Mouse (Mus musculus) left cerebral cortex, postnatal 4 days (tissue): Measurements from ENCODE around the gene C2cd5. TPM values are rescaled to one million over a fixed set of nuclear protein-coding genes. Genes with fewer than 3 reads are reported as not detected.
A peak's percentile ranks its signal among the peaks of the same experiment; 100 is the strongest.
"Not testable (repeated sequence)": the region's sequence is repeated elsewhere in the genome, so short reads cannot be mapped to it uniquely, and the experiment has no call there.

Experiments used
- DNase-seq: peaks from one replicate; pipeline ENCODE4 v3.0.0-alpha.2; 2022
- intact Hi-C: fragments of 180-260 bp; cut with DNase I; formaldehyde crosslinking; loops from one replicate; pipeline ENCODE4 v1.15.1; 2025
- total RNA-seq, 2 experiments: library from RNA; stranded (reverse); gene quantifications; 2 replicates each; pipeline ENCODE4 v1.2.3; 2021

Gene C2cd5
- total RNA-seq, 2 experiments from 2014 or later = 82.9 to 84.7 TPM

DNA sequence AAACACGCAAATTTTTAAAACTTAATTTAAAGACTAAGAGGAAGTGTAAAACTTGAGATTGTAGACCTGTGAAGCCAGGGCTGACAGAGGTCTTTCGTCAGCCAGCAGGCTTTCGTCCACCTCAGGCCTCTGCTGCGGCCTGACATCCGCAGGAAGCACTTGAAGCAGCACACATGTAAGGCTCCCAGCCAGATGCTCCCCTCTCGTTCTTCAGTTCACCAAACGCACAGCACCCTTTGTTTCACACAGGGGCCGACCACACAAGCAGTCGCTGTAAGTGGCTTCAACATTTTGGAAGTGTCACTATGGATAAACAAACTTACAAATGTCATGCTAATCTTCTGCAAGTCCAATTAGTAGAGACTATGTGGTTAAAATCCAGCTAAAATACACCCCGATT, 72.5 kb downstream of the C2cd5 start:
- no peak for DNase-seq
- intact Hi-C loops = loop anchor here (2.0 kb wide), 1 partner anchor 249 kb away; no protein-coding TSS in a partner anchor

DNA sequence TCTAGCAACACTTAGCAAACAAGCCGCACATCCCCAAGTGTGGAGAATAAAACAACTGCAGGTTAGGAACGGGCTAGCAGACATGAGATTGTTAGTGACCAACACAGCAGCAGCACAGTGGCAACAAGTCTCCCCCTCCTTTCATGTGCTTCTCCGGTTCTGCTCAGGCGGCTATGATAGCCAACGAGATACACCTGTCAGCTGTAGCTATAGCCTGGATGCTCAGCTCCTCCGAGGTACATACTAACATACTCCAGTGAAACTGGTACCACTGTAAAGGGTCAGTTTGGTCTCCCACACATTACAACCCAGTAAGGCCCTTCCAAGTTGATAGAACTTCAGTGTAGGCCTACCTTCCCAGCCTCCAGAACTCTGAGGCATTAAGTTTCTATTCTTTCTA, 76.2 kb downstream of the C2cd5 start:
- no peak for DNase-seq
- intact Hi-C loops = no loop called here

DNA sequence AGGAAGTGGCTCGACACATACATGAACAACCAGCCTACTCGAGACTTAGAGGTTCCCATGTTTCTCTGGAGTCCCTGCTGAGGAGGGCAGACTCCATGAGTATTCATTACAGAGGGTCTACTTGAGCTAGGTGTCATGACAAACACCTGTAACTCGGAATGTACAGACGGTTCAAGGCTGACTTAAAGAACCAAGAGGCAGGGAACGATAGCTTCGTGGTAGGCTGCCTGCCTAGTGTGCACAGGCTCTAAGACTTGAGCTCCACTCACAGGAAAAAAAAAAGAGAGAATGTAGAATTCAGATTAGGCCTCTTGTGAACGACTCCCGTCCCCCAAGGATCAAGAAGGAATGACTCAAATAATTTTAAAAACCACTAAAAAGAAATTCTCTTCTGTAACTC, 78.2 kb downstream of the C2cd5 start:
- no peak for DNase-seq
- intact Hi-C loops = no loop called here

DNA sequence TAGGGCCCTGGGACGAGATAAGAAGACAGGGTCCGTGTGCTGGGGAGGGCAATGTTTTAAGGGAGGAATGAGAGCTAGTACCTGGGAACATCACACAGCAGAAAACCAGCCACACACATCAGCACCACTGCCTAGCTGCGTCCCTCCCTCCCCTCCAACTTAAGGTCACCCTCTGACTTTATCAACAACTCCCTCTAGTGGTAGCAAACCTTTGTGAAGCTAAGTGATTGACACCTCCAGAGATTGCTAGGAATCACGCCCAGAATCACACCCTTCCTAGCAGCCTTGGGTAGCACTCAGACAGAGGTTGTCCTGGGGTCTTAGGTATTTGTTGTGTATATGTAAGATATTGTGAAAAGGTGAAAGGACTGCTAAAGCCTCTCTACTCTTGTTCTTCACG, 79.3 kb downstream of the C2cd5 start:
- DNase-seq = no peak
- intact Hi-C loops = no loop called here

DNA sequence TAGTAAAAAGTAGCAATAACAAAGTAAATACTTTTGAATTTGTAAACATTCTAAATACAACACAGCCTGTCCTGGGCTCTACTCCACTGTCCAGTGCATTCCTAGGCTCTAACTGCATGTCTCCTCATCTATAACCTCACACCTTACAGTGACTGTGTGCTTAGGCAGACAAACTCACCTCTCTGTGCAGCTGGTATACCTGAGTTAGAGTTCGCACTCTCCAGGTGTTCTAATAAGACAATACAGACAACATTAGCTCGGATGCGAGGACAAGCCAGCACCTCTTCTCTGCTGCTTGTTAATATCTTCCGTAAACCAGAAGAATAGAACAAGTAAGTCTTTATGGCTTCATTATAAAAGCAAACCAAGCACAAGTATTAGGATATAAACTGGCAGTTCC, 79.8 kb downstream of the C2cd5 start:
- intact Hi-C loops = no loop called here
- DNase-seq = no peak

DNA sequence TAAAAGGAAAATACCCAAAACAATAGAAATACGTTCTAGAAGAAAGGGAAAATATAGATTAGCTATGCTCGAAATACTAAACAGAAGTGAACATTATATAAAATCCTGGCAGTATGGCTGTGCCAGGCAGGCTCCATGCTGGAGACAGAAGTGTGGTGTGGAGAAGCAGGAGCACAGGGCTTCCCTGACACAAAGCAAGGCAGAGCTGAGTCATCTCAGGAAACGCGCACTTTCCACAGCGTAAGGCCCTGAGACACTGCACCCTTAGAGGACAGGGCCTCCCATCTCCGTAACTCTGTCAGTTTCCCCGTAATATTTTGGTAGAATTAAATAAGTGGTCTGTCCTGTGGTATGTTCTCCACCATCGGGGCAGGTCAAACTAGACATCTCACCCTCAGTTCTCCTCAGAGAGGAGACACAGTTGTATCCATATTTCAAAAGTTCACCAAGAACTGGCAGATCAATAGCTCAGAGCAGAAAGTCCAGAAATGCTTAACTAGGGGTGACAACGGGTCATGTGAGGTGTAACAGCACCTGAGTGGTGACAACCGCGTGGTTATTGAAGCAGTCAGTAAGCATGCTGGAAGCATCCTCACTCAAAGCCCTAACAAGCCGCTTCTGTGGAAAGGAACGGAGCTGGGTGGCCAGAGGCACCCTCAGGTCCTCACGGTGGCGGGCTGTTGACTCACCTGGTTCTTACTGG, 87.3 kb downstream of the C2cd5 start:
- intact Hi-C loops = no loop called here
- DNase-seq = no peak

DNA sequence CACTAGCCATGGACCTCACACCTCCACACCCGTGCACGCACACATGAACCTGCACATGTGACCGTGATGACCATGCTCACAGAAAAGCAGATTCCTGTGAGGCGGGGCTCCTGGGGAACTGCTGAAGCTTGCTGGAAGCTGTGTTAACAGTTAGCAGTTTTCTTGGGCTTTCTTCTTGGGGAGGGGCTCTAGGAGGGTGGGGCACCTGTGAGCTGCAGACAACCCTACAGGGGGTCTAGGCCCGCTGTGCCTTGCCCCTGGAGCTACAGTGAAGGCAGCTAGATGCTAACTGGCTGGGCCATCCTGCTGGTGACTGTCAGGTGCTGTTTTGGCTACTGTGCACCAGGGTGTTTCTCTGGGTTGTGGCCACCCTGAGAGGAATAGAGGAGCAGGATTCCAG, 91.1 kb downstream of the C2cd5 start:
- DNase-seq = no peak
- intact Hi-C loops = no loop called here

DNA sequence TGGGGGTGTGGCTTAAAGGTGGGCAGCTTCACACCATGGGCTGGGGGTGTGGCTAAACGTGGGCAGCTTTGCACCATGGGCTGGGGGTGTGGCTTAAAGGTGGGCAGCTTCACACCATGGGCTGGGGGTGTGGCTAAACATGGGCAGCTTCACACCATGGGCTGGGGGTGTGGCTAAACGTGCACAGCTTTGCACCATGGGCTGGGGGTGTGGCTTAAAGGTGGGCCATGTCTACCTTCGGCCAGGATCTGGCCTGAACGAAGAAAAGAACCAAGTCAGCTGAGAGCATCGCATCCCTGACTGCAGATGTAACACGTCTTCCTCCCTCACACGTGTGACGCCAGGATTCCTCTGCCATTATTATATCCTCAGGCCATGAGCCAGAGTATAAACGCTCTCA, 94.7 kb downstream of the C2cd5 start:
- intact Hi-C loops, DNase-seq: not testable (repeated sequence)

DNA sequence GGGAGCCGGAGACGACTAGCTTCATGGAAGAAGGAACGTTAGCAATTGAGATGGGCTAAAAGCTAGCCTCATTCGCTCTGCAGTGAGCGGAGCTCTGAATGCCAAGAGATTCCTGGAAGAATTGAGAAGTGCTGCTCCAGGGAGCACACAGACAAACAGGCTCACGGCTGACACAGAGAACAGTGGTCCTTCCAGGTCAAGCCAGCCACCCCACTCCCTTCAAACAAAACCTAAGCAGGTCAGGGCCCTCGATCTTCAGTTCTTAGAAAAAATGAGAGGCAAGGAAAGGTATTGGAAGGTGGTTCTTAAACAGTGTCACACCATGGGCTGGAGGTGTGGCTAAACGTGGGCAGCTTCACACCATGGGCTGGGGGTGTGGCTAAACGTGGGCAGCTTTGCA, 95.1 kb downstream of the C2cd5 start:
- intact Hi-C loops = no loop called here
- no peak for DNase-seq

DNA sequence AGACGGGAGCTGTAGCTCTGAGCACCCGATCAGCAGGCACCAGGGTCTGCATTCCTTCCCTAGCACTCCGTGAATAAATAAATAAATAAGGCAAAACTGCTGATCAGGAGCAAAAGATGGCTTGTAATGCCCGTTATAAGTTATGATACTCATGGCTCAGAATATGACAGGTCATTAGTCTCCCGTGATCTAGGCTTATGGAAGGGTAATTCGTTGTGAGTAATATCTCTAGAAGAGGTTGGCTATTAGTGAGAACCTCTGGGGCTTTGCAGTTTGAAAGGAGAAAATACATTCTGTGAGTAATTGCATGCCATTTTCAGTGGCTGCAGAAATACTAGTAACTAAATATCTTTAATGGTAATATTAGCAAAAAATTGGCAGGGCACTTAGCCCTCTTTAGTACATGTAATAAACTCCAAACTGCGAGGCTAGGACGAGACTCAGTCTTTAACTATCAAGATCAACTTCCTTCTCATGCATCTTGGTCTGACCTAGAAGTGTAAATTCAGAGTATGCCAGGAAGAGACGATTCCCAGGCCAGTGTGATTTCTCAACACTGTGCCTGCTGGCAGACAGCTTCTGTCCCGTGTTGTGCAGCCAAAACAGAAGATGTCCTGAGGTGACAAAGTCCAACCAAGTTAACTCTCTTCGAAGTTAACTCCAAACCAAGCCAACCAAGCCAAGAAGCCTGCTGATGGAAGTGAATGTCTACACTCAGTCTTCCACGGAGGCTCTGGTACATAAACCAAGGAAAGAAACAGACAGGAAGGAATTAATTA, 101.5 kb downstream of the C2cd5 start:
- intact Hi-C loops = no loop called here
- no peak for DNase-seq

DNA sequence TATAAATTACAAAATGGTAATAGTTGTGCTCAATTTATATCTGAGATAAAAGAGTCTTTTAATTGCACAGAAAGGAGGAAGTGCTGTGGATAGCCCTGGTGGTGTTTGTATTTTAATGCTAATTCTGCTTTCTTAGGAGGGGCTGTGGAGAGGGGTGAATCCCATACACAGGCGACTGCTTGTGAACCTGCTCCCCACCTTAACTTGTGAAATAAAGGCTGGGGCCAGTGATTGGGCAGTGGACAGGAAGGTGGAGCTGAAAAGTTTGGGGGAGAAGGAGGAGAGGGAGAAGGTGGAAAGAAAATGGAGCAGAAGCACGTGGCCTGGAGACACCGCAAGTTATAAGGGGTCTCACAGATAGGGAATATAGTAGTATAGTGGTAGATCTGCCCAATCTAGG, 103.1 kb downstream of the C2cd5 start:
- DNase-seq = no peak
- intact Hi-C loops = no loop called here

DNA sequence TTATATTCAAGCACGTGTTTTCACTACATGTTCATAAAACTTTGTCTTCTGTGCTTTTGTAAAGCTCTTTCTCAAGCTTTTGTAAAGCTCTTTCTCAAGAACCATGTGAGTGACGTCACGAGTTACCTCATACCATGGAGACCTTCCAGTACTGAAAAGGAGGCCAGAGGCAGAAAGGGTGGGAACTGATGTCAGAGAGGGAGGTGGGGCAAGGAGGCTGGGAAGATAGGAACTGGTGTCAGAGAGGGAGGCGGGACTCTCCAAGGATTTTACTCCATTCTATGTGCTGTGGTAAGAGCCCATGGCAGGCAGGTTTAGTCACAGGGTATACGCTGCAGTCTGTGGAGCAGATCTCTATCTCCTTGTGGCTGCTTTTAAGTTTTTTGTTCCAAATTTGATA, 104.4 kb downstream of the C2cd5 start:
- intact Hi-C loops = no loop called here
- no peak for DNase-seq

DNA sequence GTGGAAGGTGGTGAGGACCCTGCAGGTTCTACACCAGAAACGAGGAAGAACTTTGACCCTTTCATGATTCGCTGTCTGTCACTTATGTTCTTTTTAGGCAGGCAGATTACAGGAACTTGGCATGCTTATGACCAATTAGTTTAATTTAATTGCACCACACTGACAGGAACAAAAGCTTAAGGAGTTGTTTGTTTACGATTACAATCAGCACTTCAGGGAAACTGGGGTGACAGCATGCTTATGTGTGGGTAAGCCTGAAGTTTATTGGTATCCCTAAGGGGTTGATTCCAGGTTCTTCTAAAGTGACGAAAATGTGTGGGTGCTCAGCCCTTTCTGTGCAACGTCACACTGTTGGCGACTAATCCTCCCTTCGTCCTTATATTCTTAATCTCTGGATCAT, 105.1 kb downstream of the C2cd5 start:
- DNase-seq = no peak
- intact Hi-C loops = no loop called here

DNA sequence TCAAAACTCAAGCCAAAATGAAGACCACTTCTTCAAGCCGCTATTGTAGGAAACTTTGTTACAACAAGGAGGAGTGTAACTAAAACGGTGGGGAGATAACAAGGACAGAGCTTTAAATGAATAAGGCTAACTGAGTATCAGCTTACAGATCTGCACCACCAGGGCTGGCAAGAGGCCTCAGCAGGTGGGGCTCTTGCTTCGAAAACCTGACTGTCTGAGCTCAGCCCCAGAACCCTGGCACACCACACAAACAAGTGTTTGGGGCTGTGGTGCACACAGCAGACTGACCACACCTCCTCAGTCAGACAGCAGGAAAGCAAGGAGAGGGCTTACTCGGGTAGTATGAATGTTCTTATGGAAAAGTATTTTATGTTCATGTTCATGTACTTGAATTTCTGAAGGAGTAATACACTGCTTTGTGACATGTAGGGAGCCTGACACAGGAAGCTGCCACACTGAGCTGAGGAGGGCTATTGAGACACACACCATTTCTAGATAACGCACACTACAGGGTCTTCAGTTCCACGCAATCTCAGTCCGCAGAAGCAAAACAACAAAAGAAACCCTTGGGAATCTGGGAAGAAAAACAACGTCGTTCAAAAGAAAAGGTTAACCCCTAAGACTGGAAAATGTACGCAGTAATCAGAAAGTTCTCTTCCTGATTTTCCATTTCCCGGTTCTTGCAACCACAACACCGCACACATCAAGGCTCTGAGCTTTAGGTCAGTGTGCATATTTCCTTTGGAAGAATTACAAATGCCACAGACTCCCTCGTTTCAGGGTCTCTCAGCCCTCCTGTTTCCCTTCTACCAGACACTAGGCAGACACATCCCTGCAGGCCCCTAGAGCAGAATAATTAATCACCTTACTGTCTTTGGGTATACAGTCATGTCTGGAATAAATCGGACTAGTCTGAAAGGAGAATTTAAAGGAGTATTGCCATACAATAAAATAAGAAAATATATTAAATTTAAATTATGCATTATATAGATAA, 105.9 kb downstream of the C2cd5 start:
- no peak for DNase-seq
- intact Hi-C loops = no loop called here

DNA sequence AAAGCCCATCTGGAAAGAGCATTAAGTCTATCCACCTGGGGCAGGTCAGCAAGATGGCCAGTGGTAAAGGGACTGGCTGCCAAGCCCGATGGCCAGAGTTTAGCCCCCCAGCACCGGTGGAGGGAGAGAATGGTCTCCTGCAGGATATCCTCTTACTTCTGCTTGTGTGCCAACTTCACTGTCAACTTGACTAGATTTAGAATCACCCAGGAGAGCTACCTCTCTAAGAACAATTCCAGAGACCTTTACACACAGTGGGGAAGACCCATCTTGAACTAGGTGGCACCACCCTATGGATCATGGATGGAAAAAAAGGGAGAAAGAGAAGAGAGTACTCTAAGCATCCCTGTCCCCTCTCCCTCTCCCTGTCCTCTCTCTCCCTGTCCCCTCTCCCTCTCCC, 107.0 kb downstream of the C2cd5 start:
- intact Hi-C loops = no loop called here
- DNase-seq = no peak

DNA sequence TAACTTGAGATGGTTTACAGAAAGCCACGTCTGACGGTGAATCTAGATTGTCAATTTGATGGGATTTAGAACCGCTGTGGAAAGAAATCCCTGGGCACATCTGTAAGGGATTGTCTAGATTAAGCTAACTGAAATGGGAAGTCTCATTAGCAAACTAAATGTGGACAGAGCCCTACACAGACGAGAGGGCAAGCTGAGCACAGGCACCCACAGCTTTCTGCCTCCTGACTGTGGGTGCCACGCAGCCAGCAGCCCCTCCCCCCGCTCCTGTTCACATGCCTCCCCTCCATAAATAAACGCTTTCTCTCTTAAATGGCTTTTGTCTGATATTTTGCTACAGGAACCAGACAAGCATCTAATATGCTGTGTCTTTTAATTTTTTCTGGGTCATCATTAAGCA, 107.8 kb downstream of the C2cd5 start:
- intact Hi-C loops = no loop called here
- DNase-seq = no peak

DNA sequence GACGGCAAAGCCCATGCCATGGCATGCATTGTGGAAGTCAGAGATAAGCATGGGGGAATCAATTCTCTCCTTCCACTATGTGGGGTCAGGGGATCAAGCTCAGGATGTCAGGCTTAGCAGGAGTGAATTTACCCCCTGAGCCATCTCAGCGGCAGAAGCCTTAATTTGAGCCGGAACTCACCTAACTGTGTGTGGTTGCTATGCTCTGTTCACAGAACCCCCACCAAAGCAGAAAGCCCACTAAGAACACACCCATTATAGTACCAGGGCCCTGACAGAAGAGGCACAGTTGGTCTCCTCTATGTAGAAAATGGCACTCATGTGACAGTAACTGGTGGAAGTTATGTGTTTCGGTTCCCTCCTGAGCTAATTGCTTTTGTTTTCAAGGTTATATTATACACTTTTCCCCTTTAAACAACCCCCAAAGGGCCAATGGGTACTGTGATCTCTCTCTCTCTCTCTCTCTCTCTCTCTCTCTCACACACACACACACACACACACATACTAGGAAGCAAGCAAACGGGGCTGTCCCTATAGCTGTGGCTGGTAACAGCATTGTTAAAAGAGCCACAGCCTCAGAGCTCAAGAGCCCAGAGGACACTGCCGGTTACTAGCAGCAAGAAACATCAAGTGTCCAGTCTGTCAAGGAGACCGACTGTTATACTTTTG, 108.4 kb downstream of the C2cd5 start:
- intact Hi-C loops = no loop called here
- no peak for DNase-seq

DNA sequence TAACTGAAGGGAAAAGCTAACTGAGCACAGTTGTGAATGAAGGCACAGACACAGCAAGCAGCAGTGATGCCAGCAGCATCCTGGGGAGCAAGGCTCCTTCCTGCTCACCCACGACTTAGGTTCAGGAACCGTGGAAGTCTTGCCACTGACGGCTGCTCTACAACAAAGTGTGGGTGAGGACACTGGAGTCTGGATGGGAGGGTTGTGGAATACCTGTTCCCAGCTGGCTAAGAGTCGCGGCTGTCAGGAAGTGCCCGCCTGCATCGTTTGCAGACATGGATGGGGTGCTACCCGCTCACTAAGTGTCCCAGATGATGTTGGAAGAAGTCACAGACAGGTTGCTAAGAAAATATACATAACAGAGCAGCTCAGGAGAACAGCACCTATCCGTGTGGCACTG, 109.4 kb downstream of the C2cd5 start:
- no peak for DNase-seq
- intact Hi-C loops = no loop called here

DNA sequence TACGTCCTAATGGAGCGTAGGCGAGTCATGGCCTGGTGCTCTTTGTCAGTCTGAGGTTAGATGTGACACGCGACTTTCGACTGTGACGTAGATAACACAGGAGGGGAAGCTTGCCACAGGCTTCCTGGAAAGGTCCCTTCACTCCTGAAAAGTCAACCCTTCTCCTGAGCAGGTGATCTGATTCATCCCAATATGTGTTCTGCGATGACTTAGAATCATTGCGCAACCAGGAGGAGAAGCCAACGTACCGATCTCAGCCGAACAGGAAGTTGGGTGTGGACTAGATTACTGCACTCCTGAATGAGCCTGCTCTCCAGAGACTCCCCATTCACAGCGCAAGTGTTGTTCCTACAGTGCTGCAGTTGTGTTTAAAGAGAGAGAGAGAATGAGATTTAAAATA, 110.4 kb downstream of the C2cd5 start:
- intact Hi-C loops = no loop called here
- no peak for DNase-seq

DNA sequence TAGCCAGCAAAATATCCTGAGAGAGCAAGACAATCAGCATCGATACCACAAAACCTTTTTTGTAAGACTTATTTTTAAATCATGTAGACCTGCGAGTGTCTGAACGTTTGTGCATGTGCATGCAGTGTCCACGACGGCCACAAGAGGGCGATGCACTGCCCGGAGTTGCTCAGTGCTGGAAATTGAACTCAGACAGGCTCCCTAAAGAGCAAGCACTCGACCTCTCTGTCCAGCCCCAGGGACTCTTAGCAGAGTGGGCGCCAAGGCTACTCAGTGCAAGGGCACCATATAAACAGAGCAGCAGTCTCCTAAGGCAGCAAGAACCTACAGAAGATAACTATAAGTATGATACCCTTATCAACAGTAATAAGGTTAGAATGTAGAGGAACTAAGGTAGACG, 111.2 kb downstream of the C2cd5 start:
- intact Hi-C loops = no loop called here

DNA sequence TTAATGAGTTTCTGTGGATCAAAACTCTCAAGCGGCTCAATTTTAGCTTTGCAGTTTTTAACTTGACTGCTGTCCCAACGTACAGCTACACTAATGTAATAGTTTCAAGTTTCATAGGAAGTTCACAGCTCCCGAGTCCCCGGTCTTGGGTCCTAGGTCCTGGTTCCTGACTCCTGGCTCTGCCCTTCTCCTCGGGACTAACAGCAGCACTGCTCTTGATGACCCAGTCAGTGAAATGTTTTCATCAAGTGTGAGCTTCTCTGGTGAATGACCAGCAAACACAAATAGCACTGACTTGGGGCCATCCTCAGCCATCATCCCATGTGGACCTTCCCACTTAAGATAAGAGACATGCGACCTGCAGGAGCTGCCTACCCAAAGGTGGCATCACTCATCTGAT, 111.7 kb downstream of the C2cd5 start:
- intact Hi-C loops = no loop called here
- DNase-seq = no peak

More for the DNA sequence above, 111.2 kb downstream of the C2cd5 start:
- DNase-seq = peak; percentile 68
